Mouse (Mus musculus) heart, embryonic 16.5 days (tissue): Measurements from ENCODE around the gene Olfr748. TPM values are rescaled to one million over a fixed set of nuclear protein-coding genes. Genes with fewer than 3 reads are reported as not detected.

Experiments used
- polyA plus RNA-seq: library from polyadenylated mRNA; unstranded; fragments of >200 nt; fragmentation: Nextera tagmentation; extraction: Ambion mirVana; gene quantifications from 2 replicates; pipeline ENCODE4 v1.2.1, GENCODE M21; 2015

The Olfr748 gene
- polyA plus RNA-seq, 1 experiment from 2014 or later: not detected

Other genes starting within 250 kb of the Olfr748 start
- not detected in 2 replicates for gene Olfr741, start 234.6 kb upstream of the Olfr748 start, polyA plus RNA-seq
- gene Olfr742, start 203.8 kb upstream of the Olfr748 start, polyA plus RNA-seq: not detected in 2 replicates
- not detected in 2 replicates for gene Olfr743, start 185.5 kb upstream of the Olfr748 start, polyA plus RNA-seq
- gene Olfr744, start 92.5 kb upstream of the Olfr748 start, polyA plus RNA-seq: not detected in 2 replicates
- not detected in 2 replicates for gene Olfr745, start 68.0 kb upstream of the Olfr748 start, polyA plus RNA-seq
- not detected in 2 replicates for gene Olfr746, start 60.3 kb upstream of the Olfr748 start, polyA plus RNA-seq
- not detected in 2 replicates for gene Olfr747, start 14.2 kb upstream of the Olfr748 start, polyA plus RNA-seq
- not detected in 2 replicates for gene Olfr749, start 37.7 kb downstream of the Olfr748 start, polyA plus RNA-seq
- 46.1 and 48.8 TPM in 2 replicates for gene Ttc5, start 78.1 kb downstream of the Olfr748 start, polyA plus RNA-seq
- gene Ccnb1ip1, start 100.4 kb downstream of the Olfr748 start, polyA plus RNA-seq: not detected in 2 replicates
- gene Parp2, start 100.5 kb downstream of the Olfr748 start, polyA plus RNA-seq: 39.3 and 40.4 TPM in 2 replicates
- gene Tep1, start 163.2 kb downstream of the Olfr748 start, polyA plus RNA-seq: 5.1 and 5.6 TPM in 2 replicates
- gene Klhl33, start 190.1 kb downstream of the Olfr748 start, polyA plus RNA-seq: 0.12 and 0.16 TPM in 2 replicates
- gene Osgep, start 217.5 kb downstream of the Olfr748 start, polyA plus RNA-seq: 134 and 141 TPM in 2 replicates
- gene Apex1, start 217.6 kb downstream of the Olfr748 start, polyA plus RNA-seq: 118 and 126 TPM in 2 replicates
- gene Pip4p1, start 223.5 kb downstream of the Olfr748 start, polyA plus RNA-seq: 32.5 and 37.9 TPM in 2 replicates
- gene Pnp, start 223.7 kb downstream of the Olfr748 start, polyA plus RNA-seq: 32.0 and 36.9 TPM in 2 replicates
- not detected in 2 replicates for gene Gm49342, start 237.1 kb downstream of the Olfr748 start, polyA plus RNA-seq
- gene Pnp2, start 248.6 kb downstream of the Olfr748 start, polyA plus RNA-seq: 0.31 and 0.43 TPM in 2 replicates